Mouse (Mus musculus) ES-Bruce4 (cell line): ENCODE results near the gene Gm49368.

ENCODE experiments used
- CTCF ChIP-seq: IDR thresholded peaks from one replicate; pipeline ENCODE4 v1.8.1; 2011; ENCODE audit warnings: low read depth, low read length
- POLR2A ChIP-seq: IDR thresholded peaks from one replicate; pipeline ENCODE4 v1.8.1; 2011; ENCODE audit warnings: low read length; ENCODE audit not compliant: insufficient read depth

DNA sequence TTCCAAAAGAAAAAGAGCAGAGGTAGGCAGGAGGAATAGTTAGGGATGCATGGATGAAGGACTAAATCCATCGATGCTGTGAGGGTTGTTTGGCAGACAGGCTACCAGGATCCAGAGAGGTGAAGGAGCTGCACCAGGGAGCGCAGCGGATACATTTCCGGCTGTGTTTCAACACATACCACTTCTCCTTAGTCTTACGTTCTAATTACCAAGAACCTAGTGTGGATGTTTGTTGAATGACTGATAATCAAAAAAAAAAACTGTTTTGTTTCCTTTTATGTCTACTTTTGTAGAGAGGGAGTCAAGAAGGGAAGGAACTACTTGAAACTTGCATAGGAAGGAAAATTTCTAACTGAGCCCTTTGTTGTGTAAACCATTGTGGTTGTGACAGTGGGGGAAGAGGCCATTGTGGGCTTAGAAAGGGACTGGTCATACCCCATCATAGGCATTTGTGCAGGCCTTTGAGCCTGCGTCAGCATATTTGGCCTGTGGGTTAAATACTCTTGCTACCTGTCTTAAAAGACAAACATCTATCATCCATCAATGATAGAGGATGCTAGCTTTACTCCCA, 813 bp downstream of the Gm49368 start:
- TF ChIP-seq POLR2A = no peak
- no peak for TF ChIP-seq CTCF
